Mouse (Mus musculus) hindbrain, embryonic 12.5 days (tissue): ENCODE measurements around the gene Vstm4. TPM values are rescaled to one million over a fixed set of nuclear protein-coding genes. Genes with fewer than 3 reads are reported as not detected.

Source experiments
- ATAC-seq: fragments of 200-750 bp; cut with Nextera tagmentation; 2 replicates; pipeline ENCODE4 v1.8.0; 2017; ENCODE audit warnings: moderate TSS enrichment; ENCODE audit not compliant: low FRiP score
- H3K27ac ChIP-seq: fragments of 300-500 bp; sonication (generic); 2 replicates; pipeline ENCODE4 v1.5.1; 2016; ENCODE audit warnings: mild to moderate bottlenecking
- H3K27me3 ChIP-seq: fragments of 300-500 bp; sonication (generic); 2 replicates; pipeline ENCODE4 v1.6.1; 2016; ENCODE audit warnings: mild to moderate bottlenecking
- H3K36me3 ChIP-seq: fragments of 300-500 bp; sonication (generic); 2 replicates; pipeline ENCODE4 v1.6.1; 2016; ENCODE audit warnings: mild to moderate bottlenecking
- H3K4me1 ChIP-seq: fragments of 300-500 bp; sonication (generic); 2 replicates; pipeline ENCODE4 v1.6.1; 2016
- H3K4me2 ChIP-seq: fragments of 300-500 bp; sonication (generic); replicated peaks from 2 replicates; pipeline ENCODE4 v1.6.1; 2016; ENCODE audit warnings: mild to moderate bottlenecking
- H3K4me3 ChIP-seq: fragments of 300-500 bp; sonication (generic); 2 replicates; pipeline ENCODE4 v1.5.1; 2016; ENCODE audit warnings: mild to moderate bottlenecking
- H3K9ac ChIP-seq: fragments of 300-500 bp; sonication (generic); 2 replicates; pipeline ENCODE4 v1.6.1; 2016; ENCODE audit warnings: mild to moderate bottlenecking, moderate library complexity
- H3K9me3 ChIP-seq: fragments of 300-500 bp; sonication (generic); replicated peaks from 2 replicates; pipeline ENCODE4 v1.6.1; 2016; ENCODE audit warnings: mild to moderate bottlenecking
- WGBS: fragments of 180-500 bp; shearing (Covaris S2); methylation state at CpG from one replicate; pipeline ENCODE4 v1.1.7; 2016; 5-methylcytosine and 5-hydroxymethylcytosine counted together
- polyA plus RNA-seq: library from polyadenylated mRNA; unstranded; fragments of >200 nt; fragmentation: Nextera tagmentation; extraction: Ambion mirVana; gene quantifications from 2 replicates; pipeline ENCODE4 v1.2.1, GENCODE M21; 2016

Gene Vstm4
- polyA plus RNA-seq, result 7.3 and 8.2 TPM in 2 replicates

GRCm38 (mm10) chr14:32856681-32857328, at the start of gene Vstm4:
Gene Vstm4 (plus strand): TSS chr14:32856756.
- Histone ChIP-seq H3K9me3 (no peaks in the 10 kb centered on the region), H3K27ac (no peak within 1 kb of the TSS), H3K4me3 (peak within 1 kb of the TSS; percentile 51), H3K36me3 (no peaks in the 10 kb centered on the region), H3K4me2 (peak within 1 kb of the TSS; percentile 87), H3K27me3 (peaks cover 30% of the 10 kb centered on the region), H3K4me1 (peaks cover 16% of the 10 kb centered on the region), H3K9ac (peak within 1 kb of the TSS; percentile 76)
- ATAC-seq, result peak; percentile 76
- under 1% methylated on average over 50 of the region's 68 CpGs for WGBS

GRCm38 (mm10) chr14:32810111-32810510, 46.4 kb upstream of the Vstm4 start:
- H3K36me3 ChIP-seq, result no peaks in the 10 kb centered on the region
- H3K9ac ChIP-seq, result no peak overlapping the region
- H3K9me3 ChIP-seq, result no peaks in the 10 kb centered on the region
- no peak overlapping the region for H3K4me2 ChIP-seq
- H3K27me3 ChIP-seq, result no peaks in the 10 kb centered on the region
- no peak overlapping the region for H3K4me3 ChIP-seq
- no peaks in the 10 kb centered on the region for H3K4me1 ChIP-seq
- ATAC-seq, result no peak
- no peak overlapping the region for H3K27ac ChIP-seq

DNA sequence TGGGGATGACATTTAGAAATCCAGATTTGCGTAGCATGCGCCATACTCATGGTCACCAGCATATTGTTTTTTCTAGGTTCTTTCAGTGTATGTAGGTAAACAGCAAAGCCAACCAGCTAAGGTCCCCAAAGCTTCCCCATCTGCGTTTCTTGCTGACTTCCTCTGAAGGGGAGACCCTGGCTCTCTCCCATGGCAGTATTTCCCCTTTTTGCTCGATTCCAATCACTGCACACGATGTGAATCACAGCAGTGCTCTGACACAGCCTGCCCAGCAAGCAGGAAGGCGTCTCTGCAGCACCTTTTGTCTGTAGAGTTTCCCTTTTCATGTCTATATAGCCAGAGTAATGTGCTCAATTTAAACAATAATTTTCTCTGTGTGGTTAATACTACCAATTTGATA, 44.1 kb upstream of the Vstm4 start:
- WGBS, result 71% methylated on average over 6 of the region's 6 CpGs
- H3K27ac ChIP-seq, result no peak overlapping the region
- ATAC-seq, result no peak

GRCm38 (mm10) chr14:32814961-32815360, 41.6 kb upstream of the Vstm4 start:
- H3K36me3 ChIP-seq, result no peaks in the 10 kb centered on the region
- H3K27me3 ChIP-seq, result no peaks in the 10 kb centered on the region
- no peak for ATAC-seq
- H3K4me1 ChIP-seq, result peaks cover 6% of the 10 kb centered on the region; the same call in 1 of the 2 replicates
- H3K9me3 ChIP-seq, result no peaks in the 10 kb centered on the region
- H3K4me2 ChIP-seq, result no peak overlapping the region
- H3K27ac ChIP-seq, result no peak overlapping the region
- no peak overlapping the region for H3K4me3 ChIP-seq
- 71% methylated on average over 4 of the region's 4 CpGs for WGBS
- H3K9ac ChIP-seq, result no peak overlapping the region

More for the DNA sequence above, 44.1 kb upstream of the Vstm4 start:
- no peak overlapping the region for H3K4me2 ChIP-seq
- no peaks in the 10 kb centered on the region for H3K4me1 ChIP-seq
- H3K27me3 ChIP-seq, result no peaks in the 10 kb centered on the region
- H3K4me3 ChIP-seq, result no peak overlapping the region
- H3K36me3 ChIP-seq, result no peaks in the 10 kb centered on the region
- no peak overlapping the region for H3K9ac ChIP-seq
- no peaks in the 10 kb centered on the region for H3K9me3 ChIP-seq

DNA sequence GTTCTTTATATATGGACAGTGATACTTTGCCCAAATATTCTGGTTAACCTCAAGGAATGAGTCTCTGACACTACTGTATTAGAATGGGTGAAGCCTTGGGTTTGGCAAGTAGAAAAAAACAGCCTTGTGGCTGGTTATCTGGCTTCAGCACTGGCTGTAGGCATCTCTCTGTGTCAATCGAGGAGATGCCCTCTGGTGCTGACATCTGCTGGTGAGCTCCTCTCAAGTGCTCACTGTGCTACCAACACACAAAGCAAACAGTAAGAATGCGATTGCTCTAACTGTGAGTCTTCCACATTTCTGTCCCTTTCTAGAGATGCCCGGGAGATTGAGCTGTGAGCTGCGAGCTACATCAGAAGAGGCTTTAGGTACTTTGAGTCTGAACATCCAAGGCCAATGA, 40.0 kb upstream of the Vstm4 start:
- 76% methylated on average over 4 of the region's 4 CpGs for whole genome bisulfite sequencing
- Histone ChIP-seq H3K9ac (no peak overlapping the region), H3K36me3 (no peaks in the 10 kb centered on the region), H3K4me2 (no peak overlapping the region), H3K27ac (no peak overlapping the region), H3K4me1 (peaks cover 6% of the 10 kb centered on the region; the same call in 1 of the 2 replicates), H3K27me3 (no peaks in the 10 kb centered on the region), H3K9me3 (no peaks in the 10 kb centered on the region), H3K4me3 (no peak overlapping the region)
- ATAC-seq, result no peak

DNA sequence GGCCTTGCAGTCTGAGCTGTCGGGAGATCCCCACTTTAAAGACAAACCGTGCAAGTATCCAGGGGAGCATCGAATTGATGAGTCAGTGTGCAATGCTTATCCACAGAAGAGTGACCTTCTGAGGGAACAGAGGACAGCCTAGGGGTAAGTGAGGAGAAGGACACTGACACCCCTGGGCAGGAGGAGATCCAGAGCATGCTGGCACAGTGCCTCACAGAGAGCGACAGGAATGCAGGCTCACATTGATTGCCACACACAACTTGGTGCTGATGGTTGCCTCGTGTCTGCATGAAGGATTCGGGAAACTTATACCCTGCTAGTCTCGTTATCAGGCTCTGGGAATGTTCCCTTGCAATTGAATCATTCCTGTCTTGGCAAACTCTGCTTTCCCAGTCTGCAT, 39.3 kb upstream of the Vstm4 start:
- WGBS, result 74% methylated on average over 7 of the region's 7 CpGs
- H3K4me1 ChIP-seq, result peaks cover 6% of the 10 kb centered on the region; the same call in 1 of the 2 replicates
- no peak overlapping the region for H3K4me2 ChIP-seq
- no peaks in the 10 kb centered on the region for H3K9me3 ChIP-seq
- H3K36me3 ChIP-seq, result no peaks in the 10 kb centered on the region
- no peak overlapping the region for H3K4me3 ChIP-seq
- no peak overlapping the region for H3K9ac ChIP-seq
- H3K27ac ChIP-seq, result no peak overlapping the region
- ATAC-seq, result no peak
- no peaks in the 10 kb centered on the region for H3K27me3 ChIP-seq

DNA sequence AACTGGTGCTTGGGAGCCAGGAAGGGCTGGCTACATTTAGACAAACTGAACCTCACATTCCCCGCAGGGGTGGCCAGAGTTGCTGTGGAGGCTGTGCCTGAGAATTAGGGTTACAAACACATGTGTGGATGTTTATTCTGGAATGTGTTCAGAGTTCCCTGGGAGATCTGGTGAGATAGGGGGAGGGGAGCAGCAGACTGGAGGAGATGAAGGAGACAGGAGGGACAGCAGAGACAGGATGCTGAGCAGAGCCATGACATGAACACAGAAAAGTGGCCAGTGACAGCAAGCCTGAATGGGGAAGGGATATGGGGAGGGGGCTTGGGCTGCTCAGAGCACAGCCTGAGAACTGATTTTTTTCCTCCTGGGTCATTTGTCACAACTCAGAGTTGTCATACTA, 37.3 kb upstream of the Vstm4 start:
- H3K27ac ChIP-seq, result no peak overlapping the region
- WGBS, result 70% methylated on average over 1 of the region's 1 CpGs
- no peaks in the 10 kb centered on the region for H3K36me3 ChIP-seq
- H3K4me3 ChIP-seq, result no peak overlapping the region
- H3K27me3 ChIP-seq, result no peaks in the 10 kb centered on the region
- no peak overlapping the region for H3K4me2 ChIP-seq
- H3K4me1 ChIP-seq, result peaks cover 8% of the 10 kb centered on the region; the same call in 1 of the 2 replicates
- no peak for ATAC-seq
- H3K9ac ChIP-seq, result no peak overlapping the region
- no peaks in the 10 kb centered on the region for H3K9me3 ChIP-seq

DNA sequence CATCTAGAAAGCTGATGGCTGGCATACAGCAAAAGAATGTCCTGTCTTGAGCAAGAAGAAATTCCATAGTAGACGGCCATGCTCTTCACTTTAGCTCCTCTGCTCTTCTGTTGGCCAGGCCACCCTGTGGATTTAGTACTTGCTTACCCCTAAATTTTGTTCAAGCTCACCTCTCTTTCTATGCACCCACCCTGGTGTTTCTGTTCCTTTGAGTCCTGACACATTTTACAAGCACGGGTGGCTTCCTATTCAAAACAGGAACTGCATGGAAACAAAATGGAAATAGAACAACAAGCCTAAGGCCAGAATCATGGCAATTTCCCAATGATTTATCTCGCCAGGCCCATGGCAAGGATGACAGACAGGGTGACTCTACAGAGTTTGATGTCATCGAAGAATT, 33.7 kb upstream of the Vstm4 start:
- no peaks in the 10 kb centered on the region for H3K36me3 ChIP-seq
- no peak for ATAC-seq
- WGBS, result 85% methylated on average over 4 of the region's 4 CpGs

DNA sequence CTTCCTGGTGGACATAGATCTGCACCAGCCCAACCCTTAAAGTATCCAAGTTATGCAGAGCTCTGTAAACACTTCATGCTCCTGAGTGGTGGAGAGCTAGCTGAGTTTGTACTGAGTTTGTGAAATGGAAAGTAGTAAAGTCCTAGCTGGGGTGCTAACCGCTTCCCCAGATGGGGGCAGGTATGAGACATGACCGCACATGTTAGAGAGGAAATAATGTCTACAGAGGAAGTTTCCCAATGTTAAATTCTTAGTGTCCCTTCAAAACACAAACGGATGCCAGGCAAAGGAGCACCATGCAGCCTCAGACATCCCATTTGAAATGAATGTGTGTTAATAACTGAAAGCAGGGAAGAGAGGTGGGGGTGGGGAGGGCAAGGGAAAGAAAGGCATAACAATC, 32.7 kb upstream of the Vstm4 start:
- Histone ChIP-seq H3K4me3 (no peak overlapping the region), H3K27ac (no peak overlapping the region), H3K4me1 (peaks cover 24% of the 10 kb centered on the region), H3K9ac (no peak overlapping the region), H3K36me3 (no peaks in the 10 kb centered on the region), H3K9me3 (no peaks in the 10 kb centered on the region), H3K27me3 (no peaks in the 10 kb centered on the region), H3K4me2 (no peak overlapping the region)
- WGBS, result 80% methylated on average over 3 of the region's 3 CpGs
- no peak for ATAC-seq

More for the DNA sequence above, 33.7 kb upstream of the Vstm4 start:
- no peak overlapping the region for H3K4me3 ChIP-seq
- peaks cover 22% of the 10 kb centered on the region for H3K4me1 ChIP-seq
- no peak overlapping the region for H3K9ac ChIP-seq
- no peaks in the 10 kb centered on the region for H3K27me3 ChIP-seq
- H3K9me3 ChIP-seq, result no peaks in the 10 kb centered on the region
- H3K27ac ChIP-seq, result no peak overlapping the region
- H3K4me2 ChIP-seq, result no peak overlapping the region

DNA sequence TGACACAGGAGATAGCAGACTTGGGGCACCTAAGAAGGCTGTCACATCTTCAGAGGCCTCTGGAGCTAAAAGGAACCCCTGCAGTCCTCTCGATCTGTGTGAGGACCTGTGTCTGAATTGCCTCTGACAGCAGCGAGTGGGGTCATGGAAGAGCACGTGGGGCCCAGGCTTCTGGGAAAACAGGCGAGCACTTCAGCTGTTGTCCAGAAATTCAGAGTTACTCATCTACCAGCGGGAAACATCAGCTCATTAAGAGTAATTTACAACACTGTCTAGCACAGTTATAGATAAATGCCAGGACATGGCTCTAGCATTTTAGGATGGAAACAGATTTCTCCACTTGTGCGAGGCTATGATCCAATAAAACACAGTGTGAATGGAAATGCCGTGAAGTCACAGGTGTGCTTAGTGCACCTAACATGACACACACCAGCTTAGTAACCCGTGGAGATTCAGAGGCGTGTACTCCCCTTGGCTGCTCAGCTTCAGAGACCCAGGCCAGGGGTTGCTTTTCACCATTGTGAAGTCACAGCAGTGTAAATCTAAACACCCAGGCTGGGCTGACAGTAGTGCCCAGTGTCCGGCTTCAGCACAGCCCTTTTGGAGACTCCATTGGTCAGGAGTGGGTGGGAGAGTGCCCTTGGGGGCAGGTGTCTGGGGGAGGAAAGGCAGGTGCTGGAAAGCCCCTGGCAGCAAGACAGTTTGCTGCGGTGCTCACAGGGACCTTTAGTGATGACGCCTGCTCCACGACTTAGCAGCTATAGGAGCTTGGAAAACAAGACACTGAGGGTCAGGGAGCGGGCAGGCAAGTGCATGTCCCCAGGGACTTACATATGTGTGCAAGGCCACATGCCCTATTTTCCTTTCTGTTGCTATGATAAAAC, 32.0 kb upstream of the Vstm4 start:
- 61% methylated on average over 14 of the region's 14 CpGs for WGBS
- Histone ChIP-seq H3K27me3 (no peaks in the 10 kb centered on the region), H3K9me3 (no peaks in the 10 kb centered on the region), H3K9ac (no peak overlapping the region), H3K27ac (no peak overlapping the region), H3K36me3 (no peaks in the 10 kb centered on the region), H3K4me2 (no peak overlapping the region), H3K4me1 (peaks cover 18% of the 10 kb centered on the region), H3K4me3 (no peak overlapping the region)
- ATAC-seq, result no peak

DNA sequence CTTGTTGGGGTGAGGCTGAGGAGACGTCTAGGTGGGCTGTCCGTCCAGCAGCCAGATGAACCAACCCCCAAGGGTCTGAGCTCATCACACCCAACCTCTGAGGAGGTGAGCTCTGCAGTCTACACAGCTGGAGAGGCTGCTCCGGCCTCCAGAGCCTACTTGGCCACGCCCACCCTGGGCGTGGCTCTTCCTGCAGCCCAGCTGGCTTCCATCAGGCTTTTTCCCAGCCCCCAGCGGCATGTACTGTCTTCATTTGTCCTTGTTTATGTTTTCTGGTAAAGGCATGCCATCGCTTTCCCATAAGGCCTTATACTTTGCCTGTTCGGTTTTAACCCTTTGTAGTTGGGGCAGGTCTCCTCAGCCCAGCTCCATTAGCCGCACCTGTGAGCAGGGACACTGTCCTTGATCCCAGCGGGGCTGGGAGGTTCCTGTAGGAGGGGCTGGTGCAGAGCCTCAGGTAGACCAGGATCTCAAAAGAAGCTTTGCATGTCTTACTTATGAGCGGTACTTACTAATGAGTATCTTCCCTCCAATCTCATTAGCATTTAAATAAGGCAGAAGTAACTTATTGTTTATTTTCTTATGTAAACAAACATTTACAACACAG, 31.0 kb upstream of the Vstm4 start:
- no peak overlapping the region for H3K9ac ChIP-seq
- no peaks in the 10 kb centered on the region for H3K27me3 ChIP-seq
- peaks cover 18% of the 10 kb centered on the region for H3K4me1 ChIP-seq
- H3K4me2 ChIP-seq, result peak overlapping the region; percentile 23
- WGBS, result 9% methylated on average over 11 of the region's 11 CpGs
- H3K9me3 ChIP-seq, result 0 out of 2 replicates have a peak, but pooled peaks cover 2% of the 10 kb centered on the region
- no peak overlapping the region for H3K4me3 ChIP-seq
- no peaks in the 10 kb centered on the region for H3K36me3 ChIP-seq
- ATAC-seq, result peak; percentile 54; the same call in 1 of the 2 replicates
- H3K27ac ChIP-seq, result no peak overlapping the region

- no peak overlapping the region for H3K4me2 ChIP-seq
- H3K27me3 ChIP-seq, result no peaks in the 10 kb centered on the region
- no peak overlapping the region for H3K4me3 ChIP-seq
- H3K9ac ChIP-seq, result no peak overlapping the region
- peaks cover 18% of the 10 kb centered on the region for H3K4me1 ChIP-seq
- 68% methylated on average over 4 of the region's 4 CpGs for WGBS
- H3K36me3 ChIP-seq, result no peaks in the 10 kb centered on the region
- no peak overlapping the region for H3K27ac ChIP-seq
- no peak for ATAC-seq
- H3K9me3 ChIP-seq, result 0 out of 2 replicates have a peak, but pooled peaks cover 3% of the 10 kb centered on the region
Measured at GRCm38 (mm10) chr14:32827165-32827564, 29.4 kb upstream of the Vstm4 start.
